Mouse (Mus musculus) cerebellum, adult 2 months (tissue): Measurements from ENCODE around the gene Khk. TPM values are rescaled to one million over a fixed set of nuclear protein-coding genes. Genes with fewer than 3 reads are reported as not detected.
"Not testable (repeated sequence)": the region's sequence is repeated elsewhere in the genome, so short reads cannot be mapped to it uniquely, and the experiment has no call there.

Experiments used
- DNase-seq, 2 experiments: peaks; one replicate each; pipeline ENCODE4 v3.0.0; 2021
- H3K27ac ChIP-seq: fragments of 200-500 bp; 2 replicates; pipeline ENCODE4 v1.5.1; 2012; ENCODE audit warnings: low read length, control low read depth, inconsistent platforms; ENCODE audit not compliant: insufficient read depth
- H3K27me3 ChIP-seq: fragments of 200-500 bp; 2 replicates; pipeline ENCODE4 v1.6.1; 2012; ENCODE audit warnings: inconsistent platforms, mild to moderate bottlenecking, low read length, moderate library complexity; ENCODE audit not compliant: control insufficient read depth, insufficient read depth
- H3K4me1 ChIP-seq: fragments of 200-500 bp; 2 replicates; pipeline ENCODE4 v1.6.1; 2011; ENCODE audit warnings: low read length; ENCODE audit not compliant: control insufficient read depth, insufficient read depth
- H3K4me3 ChIP-seq: fragments of 200-500 bp; replicated peaks from 2 replicates; pipeline ENCODE3; 2011; ENCODE audit warnings: mild to moderate bottlenecking, low read depth, low read length, control low read depth; ENCODE audit not compliant: insufficient read depth
- CTCF ChIP-seq: fragments of 200-500 bp; IDR thresholded peaks from 2 replicates; pipeline ENCODE4 v1.5.1; 2011; ENCODE audit warnings: low read depth, mild to moderate bottlenecking, control low read depth, low read length, moderate library complexity, borderline replicate concordance; ENCODE audit not compliant: insufficient read depth
- POLR2A ChIP-seq: fragments of 200-500 bp; IDR thresholded peaks from 2 replicates; pipeline ENCODE4 v1.6.1; 2011; ENCODE audit warnings: low read length, control low read depth, borderline replicate concordance; ENCODE audit not compliant: insufficient read depth
- WGBS: fragments of 180-500 bp; shearing (Covaris S2); methylation state at CpG from one replicate; pipeline ENCODE4 v1.1.7; 2018; 5-methylcytosine and 5-hydroxymethylcytosine counted together
- polyA plus RNA-seq: library from polyadenylated mRNA; depleted of rRNA; stranded (reverse); fragments of >200 nt; gene quantifications from 2 replicates; pipeline ENCODE4 v1.2.3, GENCODE M21; 2012; rRNA removed

Khk gene
- 34.1 and 34.2 TPM in 2 replicates for polyA plus RNA-seq

- no peaks in the 10 kb centered on the region for H3K27me3 ChIP-seq
- WGBS = under 1% methylated on average over 40 of the region's 40 CpGs
Measured at GRCm38 (mm10) chr5:30921256-30922033, at the start of gene Khk. Gene Khk (plus strand): TSS chr5:30921431.

GRCm38 (mm10) chr5:30872574-30872973 lies 48.7 kb upstream of the Khk start:
- TF ChIP-seq CTCF (no peak), POLR2A (no peak)
- Histone ChIP-seq H3K4me1 (no peaks in the 10 kb centered on the region), H3K4me3 (no peak overlapping the region), H3K27me3 (no peaks in the 10 kb centered on the region), H3K27ac (no peak overlapping the region)
- no peak for DNase-seq
- WGBS = 94% methylated on average over 9 of the region's 9 CpGs

More at GRCm38 (mm10) chr5:30921256-30922033, at the start of gene Khk:
- peak; percentile 87 to 95 for DNase-seq
- Histone ChIP-seq H3K4me1 (no peaks in the 10 kb centered on the region), H3K4me3 (peak within 1 kb of the TSS; percentile 86), H3K27ac (peak within 1 kb of the TSS; percentile 43)
- peak; percentile 86 for TF ChIP-seq CTCF
- peak; percentile 88 for TF ChIP-seq POLR2A

GRCm38 (mm10) chr5:30874365-30874764 lies 46.9 kb upstream of the Khk start:
- Histone ChIP-seq H3K4me3 (no peak overlapping the region), H3K27me3 (no peaks in the 10 kb centered on the region), H3K27ac (no peak overlapping the region), H3K4me1 (no peaks in the 10 kb centered on the region)
- DNase-seq = no peak
- TF ChIP-seq POLR2A = no peak
- no peak for TF ChIP-seq CTCF
- 90% methylated on average over 7 of the region's 7 CpGs for WGBS

- WGBS = 49% methylated on average over 6 of the region's 6 CpGs
- Histone ChIP-seq H3K4me1 (no peaks in the 10 kb centered on the region), H3K27me3 (no peaks in the 10 kb centered on the region), H3K27ac (no peak overlapping the region), H3K4me3 (no peak overlapping the region)
- TF ChIP-seq POLR2A = no peak
- TF ChIP-seq CTCF = no peak
- no peak for DNase-seq
Measured at GRCm38 (mm10) chr5:30878616-30879015, 42.6 kb upstream of the Khk start.

- WGBS = 88% methylated on average over 5 of the region's 5 CpGs
- no peak for DNase-seq
- H3K27me3 ChIP-seq = no peaks in the 10 kb centered on the region
- no peak overlapping the region for H3K27ac ChIP-seq
- TF ChIP-seq POLR2A (no peak), CTCF (no peak)
- H3K4me1 ChIP-seq = no peaks in the 10 kb centered on the region
- no peak overlapping the region for H3K4me3 ChIP-seq
Measured at GRCm38 (mm10) chr5:30879347-30879943, 41.8 kb upstream of the Khk start.

GRCm38 (mm10) chr5:30881839-30882238 lies 39.4 kb upstream of the Khk start:
- 84% methylated on average over 4 of the region's 4 CpGs for WGBS
- H3K4me3 ChIP-seq, H3K4me1 ChIP-seq: not testable (repeated sequence)

GRCm38 (mm10) chr5:30886209-30886608 lies 35.0 kb upstream of the Khk start:
- H3K4me3 ChIP-seq = peak overlapping the region; percentile 89
- no peak for TF ChIP-seq CTCF
- no peak for TF ChIP-seq POLR2A
- H3K4me1 ChIP-seq = no peaks in the 10 kb centered on the region
- 45% methylated on average over 4 of the region's 4 CpGs for WGBS
- H3K27me3 ChIP-seq = no peaks in the 10 kb centered on the region
- DNase-seq = no peak
- no peak overlapping the region for H3K27ac ChIP-seq

More at GRCm38 (mm10) chr5:30881839-30882238, 39.4 kb upstream of the Khk start:
- DNase-seq, H3K27me3 ChIP-seq, H3K27ac ChIP-seq: not testable (repeated sequence)

GRCm38 (mm10) chr5:30886731-30887130 lies 34.5 kb upstream of the Khk start:
- Histone ChIP-seq H3K27ac (no peak overlapping the region), H3K27me3 (no peaks in the 10 kb centered on the region), H3K4me3 (peak overlapping the region; percentile 89), H3K4me1 (no peaks in the 10 kb centered on the region)
- WGBS = 18% methylated on average over 5 of the region's 5 CpGs
- DNase-seq = no peak
- TF ChIP-seq CTCF = no peak
- no peak for TF ChIP-seq POLR2A
